Mouse (Mus musculus) G1E (cell line): ENCODE measurements around the gene H2-DMb2. TPM values are rescaled to one million over a fixed set of nuclear protein-coding genes. Genes with fewer than 3 reads are reported as not detected.

Experiments
- ATAC-seq: 2 replicates; pipeline ENCODE4 v1.8.0; 2016; ENCODE audit warnings: mild to moderate bottlenecking; ENCODE audit not compliant: insufficient number of reproducible peaks, poor library complexity, low FRiP score, severe bottlenecking; ENCODE audit errors: extremely low read depth
- DNase-seq: peaks from one replicate; pipeline ENCODE4 v3.0.0; 2012; ENCODE audit warnings: low spot score
- H3K27me3 ChIP-seq: 2 replicates; pipeline ENCODE4 v1.6.1; 2012; ENCODE audit warnings: mild to moderate bottlenecking, low read length, inconsistent platforms; ENCODE audit not compliant: insufficient read depth
- H3K36me3 ChIP-seq: replicated peaks from 2 replicates; pipeline ENCODE3; 2012; ENCODE audit warnings: mild to moderate bottlenecking, inconsistent platforms
- H3K4me1 ChIP-seq: 2 replicates; pipeline ENCODE4 v1.6.1; 2012; ENCODE audit warnings: low read depth, low read length, inconsistent platforms, mixed read lengths; ENCODE audit not compliant: insufficient read depth
- H3K4me3 ChIP-seq: 2 replicates; pipeline ENCODE4 v1.5.1; 2012; ENCODE audit warnings: low read depth, mild to moderate bottlenecking, inconsistent platforms, low read length, moderate library complexity, mixed read lengths
- H3K9me3 ChIP-seq: replicated peaks from 2 replicates; pipeline ENCODE4 v1.6.1; 2012; ENCODE audit warnings: inconsistent platforms
- CTCF ChIP-seq: IDR thresholded peaks from 2 replicates; pipeline ENCODE4 v1.5.1; 2012; ENCODE audit warnings: low read depth, low read length, inconsistent platforms, mixed read lengths
- GATA1 ChIP-seq: IDR thresholded peaks from 2 replicates; pipeline ENCODE4 v1.6.1; 2012; ENCODE audit warnings: borderline replicate concordance, low read length, inconsistent platforms, mixed read lengths
- GATA2 ChIP-seq: IDR thresholded peaks from 2 replicates; pipeline ENCODE4 v1.6.1; 2012; ENCODE audit warnings: low read depth, low read length, inconsistent platforms, borderline replicate concordance
- POLR2AphosphoS5 ChIP-seq: IDR thresholded peaks from 2 replicates; pipeline ENCODE4 v1.6.1; 2012; ENCODE audit warnings: low read depth, low read length, inconsistent platforms; ENCODE audit not compliant: insufficient replicate concordance
- TAL1 ChIP-seq: conservative IDR thresholded peaks from 2 replicates; pipeline ENCODE4 v1.6.1; 2012; ENCODE audit warnings: low read depth, low read length, inconsistent platforms, mixed read lengths
- polyA plus RNA-seq: library from polyadenylated mRNA; stranded (reverse); fragments of >175 nt; gene quantifications from 2 replicates; pipeline ENCODE4 v1.2.3, GENCODE M21; 2012
- total RNA-seq, 2 experiments: library from RNA; stranded (forward) in 1 of 2; stranded (reverse) in 1 of 2; fragments of 200-1000 nt in 1 of 2; fragments of >200 nt in 1 of 2; fragmentation: Nextera tagmentation in 1 of 2; gene quantifications; 2 replicates each; pipeline ENCODE4 v1.2.3; 2014 to 2017

H2-DMb2 gene
- total and polyA plus RNA-seq, 3 experiments, result not detected

GRCm38 (mm10) chr17:34101185-34101584, 41.9 kb upstream of the H2-DMb2 start:
- no peak for TF ChIP-seq CTCF
- H3K4me3 ChIP-seq, result peak overlapping the region; percentile 63; the same call in 1 of the 2 replicates
- DNase-seq, result no peak
- H3K36me3 ChIP-seq, result no peaks in the 10 kb centered on the region
- H3K4me1 ChIP-seq, result peaks cover 32% of the 10 kb centered on the region
- H3K27me3 ChIP-seq, result peaks cover 22% of the 10 kb centered on the region
- 0 out of 2 replicates have a peak, but pooled peaks cover 2% of the 10 kb centered on the region for H3K9me3 ChIP-seq
- no peak for ATAC-seq

GRCm38 (mm10) chr17:34101604-34102032, 41.5 kb upstream of the H2-DMb2 start:
- peaks cover 32% of the 10 kb centered on the region for H3K4me1 ChIP-seq
- ATAC-seq, result peak; percentile 54
- H3K4me3 ChIP-seq, result peak overlapping the region; percentile 63
- peaks cover 19% of the 10 kb centered on the region for H3K27me3 ChIP-seq
- H3K36me3 ChIP-seq, result no peaks in the 10 kb centered on the region
- 0 out of 2 replicates have a peak, but pooled peaks cover 2% of the 10 kb centered on the region for H3K9me3 ChIP-seq
- TF ChIP-seq CTCF (peak; percentile 64), POLR2AphosphoS5 (no peak)
- peak; percentile 75 for DNase-seq

- Histone ChIP-seq H3K4me1 (peaks cover 32% of the 10 kb centered on the region), H3K27me3 (peaks cover 14% of the 10 kb centered on the region), H3K9me3 (0 out of 2 replicates have a peak, but pooled peaks cover 2% of the 10 kb centered on the region), H3K36me3 (peaks cover 7% of the 10 kb centered on the region), H3K4me3 (no peak overlapping the region; the same call in 1 of the 2 replicates)
- TF ChIP-seq GATA2, result no peak
- no peak for TF ChIP-seq POLR2AphosphoS5
- no peak for TF ChIP-seq GATA1
- DNase-seq (no peak), ATAC-seq (no peak)
These were observed 40.3 kb upstream of the H2-DMb2 start for GRCm38 (mm10) chr17:34102831-34103230.

- TF ChIP-seq TAL1 (no peak), POLR2AphosphoS5 (no peak), GATA1 (no peak), CTCF (no peak), GATA2 (no peak)
These were observed 38.3 kb upstream of the H2-DMb2 start for GRCm38 (mm10) chr17:34104804-34105203.

GRCm38 (mm10) chr17:34106555-34106954, 36.6 kb upstream of the H2-DMb2 start:
- H3K4me1 ChIP-seq, result peaks cover 33% of the 10 kb centered on the region
- 0 out of 2 replicates have a peak, but pooled peaks cover 2% of the 10 kb centered on the region for H3K9me3 ChIP-seq
- DNase-seq (no peak), ATAC-seq (no peak)
- peaks cover 40% of the 10 kb centered on the region for H3K36me3 ChIP-seq
- no peaks in the 10 kb centered on the region for H3K27me3 ChIP-seq
- H3K4me3 ChIP-seq, result no peak overlapping the region
- TF ChIP-seq POLR2AphosphoS5, result no peak
- no peak for TF ChIP-seq GATA1
- no peak for TF ChIP-seq TAL1
- no peak for TF ChIP-seq GATA2
- TF ChIP-seq CTCF, result no peak

More at GRCm38 (mm10) chr17:34104804-34105203, 38.3 kb upstream of the H2-DMb2 start:
- H3K4me3 ChIP-seq, result no peak overlapping the region
- H3K27me3 ChIP-seq, result peaks cover 7% of the 10 kb centered on the region
- 0 out of 2 replicates have a peak, but pooled peaks cover 2% of the 10 kb centered on the region for H3K9me3 ChIP-seq
- H3K36me3 ChIP-seq, result peaks cover 22% of the 10 kb centered on the region
- DNase-seq (no peak), ATAC-seq (no peak)
- H3K4me1 ChIP-seq, result peaks cover 31% of the 10 kb centered on the region

GRCm38 (mm10) chr17:34107109-34107867, 35.8 kb upstream of the H2-DMb2 start:
- ATAC-seq, result no peak
- Histone ChIP-seq H3K27me3 (no peaks in the 10 kb centered on the region), H3K9me3 (0 out of 2 replicates have a peak, but pooled peaks cover 2% of the 10 kb centered on the region), H3K4me3 (no peak overlapping the region), H3K36me3 (peaks cover 47% of the 10 kb centered on the region), H3K4me1 (peaks cover 31% of the 10 kb centered on the region)
- TF ChIP-seq TAL1 (no peak), POLR2AphosphoS5 (peak; percentile 78; the same call in 1 of the 2 replicates)
- DNase-seq, result no peak

- H3K36me3 ChIP-seq, result peaks cover 59% of the 10 kb centered on the region
- no peak overlapping the region for H3K4me3 ChIP-seq
- no peak for ATAC-seq
- 0 out of 2 replicates have a peak, but pooled peaks cover 2% of the 10 kb centered on the region for H3K9me3 ChIP-seq
- H3K4me1 ChIP-seq, result peaks cover 31% of the 10 kb centered on the region
- TF ChIP-seq CTCF, result no peak
- TF ChIP-seq GATA1, result no peak
- no peak for TF ChIP-seq POLR2AphosphoS5
- TF ChIP-seq GATA2, result no peak
- TF ChIP-seq TAL1, result no peak
- no peak for DNase-seq
- H3K27me3 ChIP-seq, result no peaks in the 10 kb centered on the region
These were observed 34.6 kb upstream of the H2-DMb2 start for GRCm38 (mm10) chr17:34108460-34108859.
